21 mouse cellular contexts compared by ENCODE assay signal in genomic region chr1:84488546-84488945, GRCm38 (mm10).
"Had no signal": no experiment of that assay in that cellular context is flagged by ENCODE, and none has a peak within 500 bp of the region (broad histone marks: within the 10 kb centered on the region; RNA-seq: fewer than 3 reads in every experiment).

No protein-coding gene starts in this region.

- H3K9me3 ChIP-seq: heart, embryonic 10.5 days; heart, embryonic 12.5 days; intestine, embryonic 15.5 days; limb, embryonic 10.5 days; limb, embryonic 12.5 days; liver, embryonic 13.5 days had no signal

- DNase-seq: gastrocnemius, adult 2 months; gastrocnemius, postnatal 10 days; gastrocnemius, postnatal 25 days; heart, postnatal 10 days; heart, postnatal 4 days; kidney, adult 18-20 months; kidney, adult 8-10 months; kidney, postnatal 25 days; liver; liver, embryonic 13.5 days had no signal

- ATAC-seq: forebrain, embryonic 16.5 days; inflammation-experienced regulatory T-cells, adult 6 months; intestine, embryonic 15.5 days; intestine, postnatal 0 days had no signal

- H3K4me2 ChIP-seq: heart, embryonic 12.5 days; intestine, embryonic 15.5 days; limb, embryonic 12.5 days; liver, embryonic 11.5 days; liver, embryonic 13.5 days had no signal

- H3K27me3 ChIP-seq: heart, embryonic 12.5 days; intestine, embryonic 15.5 days; limb, embryonic 12.5 days; liver, embryonic 13.5 days had no signal

- H3K36me3 ChIP-seq: heart, embryonic 10.5 days; heart, embryonic 12.5 days; intestine, embryonic 15.5 days; limb, embryonic 10.5 days; limb, embryonic 12.5 days; liver, embryonic 13.5 days had no signal

- H3K27ac ChIP-seq: gastrocnemius, adult 2 months; heart, embryonic 10.5 days; intestine, embryonic 15.5 days; layer of hippocampus, adult 2 months; left cerebral cortex, adult 2 months; limb, embryonic 10.5 days; limb, embryonic 12.5 days; liver, embryonic 13.5 days had no signal

- H3K9ac ChIP-seq: heart, embryonic 12.5 days; intestine, embryonic 15.5 days; limb, embryonic 12.5 days; liver, embryonic 13.5 days had no signal

- H3K4me1 ChIP-seq: intestine, embryonic 15.5 days; limb, embryonic 10.5 days; limb, embryonic 12.5 days; liver, embryonic 13.5 days had no signal

- H3K4me3 ChIP-seq: gastrocnemius, adult 2 months; heart, embryonic 10.5 days; heart, embryonic 12.5 days; intestine, embryonic 15.5 days; layer of hippocampus, adult 2 months; left cerebral cortex, adult 2 months; limb, embryonic 10.5 days; limb, embryonic 12.5 days; liver, embryonic 13.5 days had no signal
